Comparison of ENCODE assay signal across 30 mouse cellular contexts in the genomic region with DNA sequence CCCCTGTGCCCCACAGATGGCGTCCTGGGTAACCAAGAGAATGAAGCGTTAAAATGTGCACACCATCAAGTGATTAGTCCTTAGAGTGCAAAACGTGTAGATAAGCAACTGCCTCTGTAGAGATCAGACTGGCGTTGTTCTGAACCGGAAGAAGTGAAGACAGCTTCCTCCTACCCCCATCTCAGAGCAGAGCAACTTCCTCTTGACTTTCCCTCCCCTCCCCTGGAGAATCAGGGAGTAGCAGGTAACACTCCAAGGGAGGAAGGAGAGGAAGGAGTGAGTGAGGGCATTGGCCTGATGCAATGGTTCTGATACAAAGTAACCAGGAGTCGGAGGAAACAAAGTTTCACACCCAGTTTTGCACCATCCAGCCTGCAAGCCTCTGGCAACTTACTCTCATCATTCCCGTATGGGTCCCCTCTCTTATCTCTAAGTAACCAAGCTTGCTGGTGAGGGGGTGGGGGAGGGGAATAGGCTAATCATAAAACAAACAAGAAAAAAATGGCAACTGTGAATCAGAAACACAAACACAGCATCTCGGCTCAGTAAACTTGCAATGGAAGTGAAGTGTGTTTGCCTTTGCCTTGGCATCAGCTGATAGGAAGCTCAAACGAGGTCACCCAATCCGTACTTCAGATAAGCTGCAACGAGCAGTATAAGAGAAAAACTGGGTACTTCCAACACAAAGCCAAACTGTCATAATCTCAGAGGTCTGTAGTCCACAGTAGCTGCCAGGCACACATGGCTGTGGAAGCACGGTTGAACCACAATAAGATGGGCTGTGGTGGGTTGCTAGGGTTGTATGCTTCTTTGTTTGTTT.
DNase-seq lines count a peak whose midpoint lies in the region; ATAC-seq and TF ChIP-seq lines count a peak whose summit lies in the region.
"Had no signal": no experiment of that assay in that cellular context is flagged by ENCODE, and none has a peak within 500 bp of the region (broad histone marks: within the 10 kb centered on the region; RNA-seq: fewer than 3 reads in every experiment).

No protein-coding gene starts in this region.

- TF ChIP-seq CTCF in lung, postnatal 0 days (IDR thresholded peaks at IDR 0.05): no peak
- TF ChIP-seq CTCF in stomach, postnatal 0 days (IDR thresholded peaks at IDR 0.05; ENCODE audit: low read depth): no peak

- DNase-seq in lung, postnatal 0 days (ENCODE audit: low spot score): peak; percentile 14
- DNase-seq in lung, postnatal 4 days: no peak
- DNase-seq in stomach, postnatal 0 days (ENCODE audit: low spot score): peak; percentile 65
- no peak for DNase-seq in adrenal gland, postnatal 36 days
- DNase-seq in forebrain, embryonic 10.5 days (ENCODE audit: extremely low spot score, low spot score): no peak
- DNase-seq: adrenal gland, adult 2 months; cerebellum, adult 8-10 months; cerebellum, postnatal 25 days; gastrocnemius, postnatal 25 days; heart, adult 18-20 months; heart, postnatal 4 days; kidney, adult 2 months; kidney, postnatal 36 days; left cerebral cortex, postnatal 4 days; right cerebral cortex, postnatal 4 days had no signal

- no peaks in the 10 kb centered on the region for H3K4me1 ChIP-seq in lung, postnatal 0 days (ENCODE audit: insufficient read depth, low read depth, low read length)
- H3K4me1 ChIP-seq in stomach, postnatal 0 days (replicated peaks; ENCODE audit: control insufficient read depth, insufficient read depth): no peaks in the 10 kb centered on the region
- H3K4me1 ChIP-seq in forebrain, embryonic 10.5 days: peaks cover 20% of the 10 kb centered on the region
- H3K4me1 ChIP-seq: limb, embryonic 15.5 days; liver, embryonic 15.5 days; lung, embryonic 15.5 days had no signal

- no peak overlapping the region for H3K4me3 ChIP-seq in lung, postnatal 0 days (ENCODE audit: low read depth, low read length)
- no peak overlapping the region for H3K4me3 ChIP-seq in stomach, postnatal 0 days (ENCODE audit: low read depth, low read length)
- H3K4me3 ChIP-seq in forebrain, embryonic 10.5 days: no peak overlapping the region
- H3K4me3 ChIP-seq: forebrain, embryonic 15.5 days; heart, embryonic 12.5 days; hindbrain, embryonic 13.5 days; layer of hippocampus, adult 2 months; limb, embryonic 15.5 days; liver, embryonic 15.5 days; lung, embryonic 15.5 days; myocyte; neural tube, embryonic 12.5 days had no signal

- TF ChIP-seq EP300 in lung, postnatal 0 days (IDR thresholded peaks at IDR 0.05): no peak
- no peak for TF ChIP-seq EP300 in stomach, postnatal 0 days (optimal IDR thresholded peaks at IDR 0.05)

- no peaks in the 10 kb centered on the region for H3K27me3 ChIP-seq in lung, postnatal 0 days (replicated peaks; ENCODE audit: insufficient read depth, low read length)
- no peaks in the 10 kb centered on the region for H3K27me3 ChIP-seq in stomach, postnatal 0 days (ENCODE audit: control insufficient read depth, insufficient read depth, low read length)
- peaks cover 12% of the 10 kb centered on the region; the same call in 1 of the 2 replicates for H3K27me3 ChIP-seq in forebrain, embryonic 10.5 days (ENCODE audit: poor library complexity, severe bottlenecking)
- H3K27me3 ChIP-seq: forebrain, embryonic 15.5 days; heart, embryonic 12.5 days; hindbrain, embryonic 13.5 days; limb, embryonic 15.5 days; liver, embryonic 15.5 days; lung, embryonic 15.5 days; neural tube, embryonic 12.5 days had no signal

- H3K27ac ChIP-seq in lung, postnatal 0 days (ENCODE audit: low read length): no peak overlapping the region
- H3K27ac ChIP-seq in stomach, postnatal 0 days (replicated peaks): peak overlapping the region; percentile 18; the same call in 1 of the 2 replicates
- H3K27ac ChIP-seq in forebrain, embryonic 10.5 days: no peak overlapping the region
- H3K27ac ChIP-seq: forebrain, embryonic 15.5 days; hindbrain, embryonic 13.5 days; layer of hippocampus, adult 2 months; limb, embryonic 15.5 days; liver, embryonic 15.5 days; lung, embryonic 15.5 days; neural tube, embryonic 12.5 days had no signal

- ATAC-seq in lung, postnatal 0 days: peak; percentile 33; the same call in 1 of the 2 replicates
- ATAC-seq in common myeloid progenitor, adult 5-6 weeks (replicated peaks; ENCODE audit: low read depth, poor library complexity, severe bottlenecking): 0 out of 2 replicates have a peak, but pooled peaks have one; percentile 8
- ATAC-seq in megakaryocyte progenitor cell, adult 5-6 weeks (replicated peaks; ENCODE audit: poor library complexity): peak; percentile 77
- peak; percentile 88 for ATAC-seq in stomach, postnatal 0 days (ENCODE audit: low FRiP score, low TSS enrichment)
- ATAC-seq: activated CD4-positive, CD25-positive, alpha-beta regulatory T cell, adult 4 months; CD4-positive, CD25-positive, alpha-beta regulatory T cell, adult 4 months; forebrain, embryonic 15.5 days; midbrain, embryonic 16.5 days had no signal

- no peak overlapping the region for H3K9ac ChIP-seq in lung, postnatal 0 days (replicated peaks; ENCODE audit: low read depth)
- no peak overlapping the region for H3K9ac ChIP-seq in stomach, postnatal 0 days (ENCODE audit: low read length)
- H3K9ac ChIP-seq: forebrain, embryonic 15.5 days; heart, embryonic 12.5 days; hindbrain, embryonic 13.5 days; limb, embryonic 15.5 days; liver, embryonic 15.5 days; lung, embryonic 15.5 days; neural tube, embryonic 12.5 days had no signal

- H3K9me3 ChIP-seq in lung, postnatal 0 days (ENCODE audit: low read length): no peaks in the 10 kb centered on the region
- H3K9me3 ChIP-seq in stomach, postnatal 0 days (ENCODE audit: control insufficient read depth, low read length): no peaks in the 10 kb centered on the region
- H3K9me3 ChIP-seq in forebrain, embryonic 10.5 days: no peaks in the 10 kb centered on the region
- H3K9me3 ChIP-seq: forebrain, embryonic 15.5 days; hindbrain, embryonic 13.5 days; limb, embryonic 15.5 days; liver, embryonic 15.5 days; lung, embryonic 15.5 days; neural tube, embryonic 12.5 days had no signal

- 42% methylated on average over 12 of the region's 12 CpGs for WGBS in lung, postnatal 0 days
- WGBS in stomach, postnatal 0 days: 48% methylated on average over 12 of the region's 12 CpGs
- WGBS in forebrain, embryonic 10.5 days: 81% methylated on average over 12 of the region's 12 CpGs

- no peak overlapping the region for H3K4me2 ChIP-seq in lung, postnatal 0 days (replicated peaks; ENCODE audit: low read depth, low read length)
- H3K4me2 ChIP-seq in stomach, postnatal 0 days (replicated peaks; ENCODE audit: low read depth): no peak overlapping the region
- H3K4me2 ChIP-seq: forebrain, embryonic 15.5 days; heart, embryonic 12.5 days; hindbrain, embryonic 13.5 days; limb, embryonic 15.5 days; liver, embryonic 15.5 days; lung, embryonic 15.5 days; midbrain, embryonic 11.5 days; neural tube, embryonic 12.5 days had no signal

- H3K36me3 ChIP-seq in lung, postnatal 0 days (ENCODE audit: insufficient read depth, low read length): no peaks in the 10 kb centered on the region
- H3K36me3 ChIP-seq in stomach, postnatal 0 days (ENCODE audit: control insufficient read depth, insufficient read depth, low read length): no peaks in the 10 kb centered on the region
- H3K36me3 ChIP-seq in forebrain, embryonic 10.5 days (replicated peaks): no peaks in the 10 kb centered on the region
- H3K36me3 ChIP-seq: forebrain, embryonic 15.5 days; heart, embryonic 12.5 days; hindbrain, embryonic 13.5 days; limb, embryonic 15.5 days; liver, embryonic 15.5 days; lung, embryonic 15.5 days; neural tube, embryonic 12.5 days had no signal

Comparison
In these comparisons a context has a peak if more than half of its experiments do, and no peak if none do; other contexts are left out.
1. DNase-seq: peak in lung, postnatal 0 days (single experiment) and stomach, postnatal 0 days (single experiment); none in lung, postnatal 4 days (0 of 2), adrenal gland, postnatal 36 days (0 of 2) and forebrain, embryonic 10.5 days (single experiment).
2. ATAC-seq: peak in every context shown above with its lines; median percentile 88 in stomach, postnatal 0 days; 77 in megakaryocyte progenitor cell, adult 5-6 weeks; 33 in lung, postnatal 0 days; 8 in common myeloid progenitor, adult 5-6 weeks.